Mouse (Mus musculus): ENCODE measurements around the gene Nln. TPM values are rescaled to one million over a fixed set of nuclear protein-coding genes. Genes with fewer than 3 reads are reported as not detected.
A peak's percentile ranks its signal among the peaks of the same experiment; 100 is the strongest.

Gene Nln
- polyA plus RNA-seq, 1 experiment = 2.6 TPM

GRCm38 (mm10) chr13:104058761-104059160 lies 50.7 kb downstream of the Nln start:
- 13% methylated on average over 9 of the region's 9 CpGs for WGBS

DNA sequence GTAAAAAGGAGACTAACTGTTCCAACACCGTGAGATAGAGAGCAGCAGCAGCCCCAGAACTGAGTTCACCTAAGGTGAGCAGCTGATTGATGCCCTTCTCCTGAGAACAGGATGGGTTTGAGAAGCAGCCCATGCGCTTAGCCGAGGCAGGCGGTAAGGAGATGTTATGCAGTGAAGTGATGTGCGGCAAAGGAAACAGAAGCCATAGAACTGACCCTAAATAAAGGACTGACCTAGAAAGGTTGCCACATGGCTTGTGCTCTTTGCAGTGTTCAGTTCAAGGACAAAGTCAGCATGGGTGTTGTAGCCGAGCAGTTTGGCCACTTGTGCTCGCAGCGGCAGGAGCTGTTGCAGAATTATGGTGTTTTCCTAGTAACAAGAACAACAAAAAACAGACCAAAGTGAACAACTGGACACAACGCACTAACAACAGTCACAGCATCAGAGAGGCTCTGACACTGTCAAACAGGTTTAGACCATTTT lies 57.1 kb downstream of the Nln start:
- no peak for TF ChIP-seq CTCF (IDR thresholded peaks at IDR 0.05; ENCODE audit: borderline replicate concordance, control insufficient read depth, extremely low read depth, insufficient read depth, low read length, poor library complexity)
- TF ChIP-seq POLR2A (IDR thresholded peaks at IDR 0.05; ENCODE audit: control insufficient read depth, extremely low read depth, insufficient read depth, low read length, poor library complexity) = no peak
- no peaks in the 10 kb centered on the region for H3K27me3 ChIP-seq (ENCODE audit: control insufficient read depth, insufficient read depth, low read length)
- no peaks in the 10 kb centered on the region for H3K4me1 ChIP-seq (replicated peaks; ENCODE audit: control insufficient read depth, insufficient read depth, low read length)
- 97% methylated on average over 9 of the region's 9 CpGs for WGBS
- no peaks in the 10 kb centered on the region for H3K36me3 ChIP-seq (ENCODE audit: control insufficient read depth, insufficient read depth, low read length)
- no peak for DNase-seq
- no peak overlapping the region for H3K4me3 ChIP-seq (ENCODE audit: control insufficient read depth, insufficient read depth, low read length)
- no peak overlapping the region for H3K27ac ChIP-seq (ENCODE audit: control insufficient read depth, insufficient read depth, low read length)

More at GRCm38 (mm10) chr13:104058761-104059160, 50.7 kb downstream of the Nln start:
- no peak overlapping the region for H3K4me3 ChIP-seq (ENCODE audit: control insufficient read depth, insufficient read depth, low read length)
- H3K4me1 ChIP-seq (replicated peaks; ENCODE audit: control insufficient read depth, insufficient read depth, low read length) = peaks cover 3% of the 10 kb centered on the region
- no peak overlapping the region for H3K27ac ChIP-seq (ENCODE audit: control insufficient read depth, insufficient read depth, low read length)
- no peaks in the 10 kb centered on the region for H3K27me3 ChIP-seq (ENCODE audit: control insufficient read depth, insufficient read depth, low read length)
- DNase-seq = peak; percentile 15
- TF ChIP-seq POLR2A (IDR thresholded peaks at IDR 0.05; ENCODE audit: control insufficient read depth, extremely low read depth, insufficient read depth, low read length, poor library complexity) (no peak), CTCF (IDR thresholded peaks at IDR 0.05; ENCODE audit: borderline replicate concordance, control insufficient read depth, extremely low read depth, insufficient read depth, low read length, poor library complexity) (no peak)
- no peaks in the 10 kb centered on the region for H3K36me3 ChIP-seq (ENCODE audit: control insufficient read depth, insufficient read depth, low read length)

DNA sequence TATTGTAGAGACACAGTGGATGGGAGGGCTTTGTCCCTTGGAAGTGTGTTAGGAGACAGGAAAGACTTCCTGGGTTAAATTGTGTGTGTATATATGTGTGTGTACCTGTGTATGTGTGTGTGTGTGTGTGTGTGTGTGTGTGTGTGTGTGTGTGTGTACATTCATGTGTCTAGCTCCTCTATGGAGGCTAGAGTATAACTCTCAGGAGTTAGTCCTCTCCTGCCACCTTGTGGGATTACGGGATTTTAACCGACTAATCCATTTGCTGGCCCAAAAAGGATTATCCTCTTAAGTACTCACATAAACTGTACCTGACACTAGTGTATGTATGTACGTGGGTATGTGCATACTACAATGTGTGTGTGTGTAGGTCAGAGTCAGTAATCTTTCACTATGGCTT lies 60.6 kb downstream of the Nln start:
- WGBS = 89% methylated on average over 3 of the region's 3 CpGs
- no peak for DNase-seq
- peaks cover 11% of the 10 kb centered on the region for H3K4me1 ChIP-seq (replicated peaks; ENCODE audit: control insufficient read depth, insufficient read depth, low read length)
- H3K27ac ChIP-seq (ENCODE audit: control insufficient read depth, insufficient read depth, low read length) = no peak overlapping the region
- TF ChIP-seq CTCF (IDR thresholded peaks at IDR 0.05; ENCODE audit: borderline replicate concordance, control insufficient read depth, extremely low read depth, insufficient read depth, low read length, poor library complexity) (no peak), POLR2A (IDR thresholded peaks at IDR 0.05; ENCODE audit: control insufficient read depth, extremely low read depth, insufficient read depth, low read length, poor library complexity) (no peak)
- H3K4me3 ChIP-seq (ENCODE audit: control insufficient read depth, insufficient read depth, low read length) = no peak overlapping the region
- H3K27me3 ChIP-seq (ENCODE audit: control insufficient read depth, insufficient read depth, low read length) = no peaks in the 10 kb centered on the region
- no peaks in the 10 kb centered on the region for H3K36me3 ChIP-seq (ENCODE audit: control insufficient read depth, insufficient read depth, low read length)

GRCm38 (mm10) chr13:104045108-104045507 lies 64.3 kb downstream of the Nln start:
- Histone ChIP-seq H3K4me3 (ENCODE audit: control insufficient read depth, insufficient read depth, low read length) (no peak overlapping the region), H3K27me3 (ENCODE audit: control insufficient read depth, insufficient read depth, low read length) (no peaks in the 10 kb centered on the region), H3K27ac (ENCODE audit: control insufficient read depth, insufficient read depth, low read length) (0 out of 2 replicates have a peak overlapping the region, but pooled peaks have one; percentile 33), H3K4me1 (replicated peaks; ENCODE audit: control insufficient read depth, insufficient read depth, low read length) (peaks cover 17% of the 10 kb centered on the region), H3K36me3 (ENCODE audit: control insufficient read depth, insufficient read depth, low read length) (no peaks in the 10 kb centered on the region)
- WGBS = 8% methylated on average over 4 of the region's 4 CpGs
- no peak for TF ChIP-seq CTCF (IDR thresholded peaks at IDR 0.05; ENCODE audit: borderline replicate concordance, control insufficient read depth, extremely low read depth, insufficient read depth, low read length, poor library complexity)
- TF ChIP-seq POLR2A (IDR thresholded peaks at IDR 0.05; ENCODE audit: control insufficient read depth, extremely low read depth, insufficient read depth, low read length, poor library complexity) = no peak
- DNase-seq = no peak

DNA sequence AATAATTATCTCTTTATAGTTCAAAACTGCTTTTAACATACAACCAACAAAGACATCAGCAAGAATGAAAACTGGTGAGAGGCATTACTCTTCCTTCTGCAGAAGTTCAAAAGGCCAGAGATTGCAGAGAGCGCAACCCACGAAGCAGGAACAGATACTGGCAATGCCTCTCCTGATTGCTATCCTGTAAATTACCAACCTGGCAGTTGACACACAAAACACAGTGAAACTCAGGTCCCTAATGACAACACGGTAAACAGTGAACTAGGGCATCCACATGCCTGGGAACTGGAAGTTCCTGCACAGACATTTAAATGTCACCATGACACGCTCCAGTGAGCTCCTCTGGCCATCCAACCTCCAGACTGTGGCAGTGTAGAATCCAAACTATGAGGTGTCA lies 65.1 kb downstream of the Nln start:
- TF ChIP-seq CTCF (IDR thresholded peaks at IDR 0.05; ENCODE audit: borderline replicate concordance, control insufficient read depth, extremely low read depth, insufficient read depth, low read length, poor library complexity) = no peak
- H3K36me3 ChIP-seq (ENCODE audit: control insufficient read depth, insufficient read depth, low read length) = no peaks in the 10 kb centered on the region
- WGBS = 80% methylated on average over 4 of the region's 4 CpGs
- peaks cover 17% of the 10 kb centered on the region for H3K4me1 ChIP-seq (replicated peaks; ENCODE audit: control insufficient read depth, insufficient read depth, low read length)
- H3K27ac ChIP-seq (ENCODE audit: control insufficient read depth, insufficient read depth, low read length) = no peak overlapping the region
- H3K4me3 ChIP-seq (ENCODE audit: control insufficient read depth, insufficient read depth, low read length) = no peak overlapping the region
- DNase-seq = no peak
- no peaks in the 10 kb centered on the region for H3K27me3 ChIP-seq (ENCODE audit: control insufficient read depth, insufficient read depth, low read length)

GRCm38 (mm10) chr13:104042738-104043137 lies 66.7 kb downstream of the Nln start:
- no peak overlapping the region for H3K27ac ChIP-seq (ENCODE audit: control insufficient read depth, insufficient read depth, low read length)
- no peaks in the 10 kb centered on the region for H3K36me3 ChIP-seq (ENCODE audit: control insufficient read depth, insufficient read depth, low read length)
- no peaks in the 10 kb centered on the region for H3K27me3 ChIP-seq (ENCODE audit: control insufficient read depth, insufficient read depth, low read length)
- no peak for TF ChIP-seq CTCF (IDR thresholded peaks at IDR 0.05; ENCODE audit: borderline replicate concordance, control insufficient read depth, extremely low read depth, insufficient read depth, low read length, poor library complexity)
- no peak for TF ChIP-seq POLR2A (IDR thresholded peaks at IDR 0.05; ENCODE audit: control insufficient read depth, extremely low read depth, insufficient read depth, low read length, poor library complexity)
- WGBS = 16% methylated on average over 8 of the region's 8 CpGs
- peak; percentile 50 for DNase-seq
- peaks cover 17% of the 10 kb centered on the region for H3K4me1 ChIP-seq (replicated peaks; ENCODE audit: control insufficient read depth, insufficient read depth, low read length)
- no peak overlapping the region for H3K4me3 ChIP-seq (ENCODE audit: control insufficient read depth, insufficient read depth, low read length)

DNA sequence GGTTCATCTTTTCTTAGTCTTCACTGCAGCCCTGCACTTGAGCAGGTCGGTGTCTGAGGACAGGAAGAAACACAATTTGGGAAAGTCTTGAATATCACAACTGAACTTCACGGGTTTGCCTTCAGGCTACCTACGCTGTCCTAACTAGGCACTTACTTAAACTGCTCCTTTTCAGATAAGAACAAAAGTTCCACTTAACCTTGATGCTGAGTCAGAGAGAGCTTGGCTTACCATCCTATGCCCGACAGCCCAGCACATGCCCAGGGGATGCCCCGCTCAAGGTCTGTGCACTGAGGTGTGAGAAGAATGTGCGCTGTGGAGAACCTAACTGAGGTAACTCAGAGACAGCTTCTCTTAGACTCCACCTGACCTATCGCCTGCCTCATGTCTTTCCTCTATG lies 67.9 kb downstream of the Nln start:
- 74% methylated on average over 7 of the region's 7 CpGs for WGBS
- Histone ChIP-seq H3K27me3 (ENCODE audit: control insufficient read depth, insufficient read depth, low read length) (no peaks in the 10 kb centered on the region), H3K27ac (ENCODE audit: control insufficient read depth, insufficient read depth, low read length) (no peak overlapping the region), H3K4me1 (replicated peaks; ENCODE audit: control insufficient read depth, insufficient read depth, low read length) (peaks cover 15% of the 10 kb centered on the region), H3K36me3 (ENCODE audit: control insufficient read depth, insufficient read depth, low read length) (no peaks in the 10 kb centered on the region), H3K4me3 (ENCODE audit: control insufficient read depth, insufficient read depth, low read length) (no peak overlapping the region)
- no peak for DNase-seq
- TF ChIP-seq POLR2A (IDR thresholded peaks at IDR 0.05; ENCODE audit: control insufficient read depth, extremely low read depth, insufficient read depth, low read length, poor library complexity) = no peak
- TF ChIP-seq CTCF (IDR thresholded peaks at IDR 0.05; ENCODE audit: borderline replicate concordance, control insufficient read depth, extremely low read depth, insufficient read depth, low read length, poor library complexity) = no peak

Data from thymus, adult 2 months (tissue).